Comparison of ENCODE assay signal across 30 mouse cellular contexts in the genomic region with DNA sequence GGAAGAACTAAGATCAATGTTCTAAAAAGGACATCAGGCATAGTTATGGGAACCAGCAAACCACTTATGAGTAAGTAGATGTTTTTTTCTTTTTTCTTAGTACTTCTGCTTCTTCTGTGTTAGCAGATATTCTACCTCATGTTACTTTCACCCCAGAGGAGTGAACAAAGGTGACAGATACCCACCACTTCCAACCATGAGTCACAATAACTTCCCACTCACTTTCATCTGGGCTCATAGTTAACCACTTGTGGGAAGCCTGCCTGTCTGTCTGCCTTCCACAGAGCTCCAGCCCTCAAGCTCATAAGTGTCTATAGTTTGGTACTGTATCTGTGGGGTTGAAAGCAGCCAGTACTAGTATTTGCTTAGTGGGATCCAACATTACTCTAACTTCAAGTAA.
A peak's percentile ranks its signal among the peaks of the same experiment; 100 is the strongest.
DNase-seq lines count a peak whose midpoint lies in the region; ATAC-seq lines count a peak whose summit lies in the region.
"Had no signal": no experiment of that assay in that cellular context is flagged by ENCODE, and none has a peak within 500 bp of the region (broad histone marks: within the 10 kb centered on the region; RNA-seq: fewer than 3 reads in every experiment).

No protein-coding gene starts in this region.

- no peaks in the 10 kb centered on the region for H3K36me3 ChIP-seq in forebrain, embryonic 12.5 days (replicated peaks)
- H3K36me3 ChIP-seq: forebrain, embryonic 10.5 days; G1E; heart, embryonic 12.5 days; heart, embryonic 15.5 days; intestine, embryonic 15.5 days had no signal

- no peak overlapping the region for H3K4me2 ChIP-seq in forebrain, embryonic 12.5 days
- H3K4me2 ChIP-seq: heart, embryonic 12.5 days; heart, embryonic 15.5 days; hindbrain, embryonic 14.5 days; intestine, embryonic 15.5 days had no signal

- no peaks in the 10 kb centered on the region for H3K9me3 ChIP-seq in forebrain, embryonic 12.5 days
- H3K9me3 ChIP-seq: forebrain, embryonic 10.5 days; G1E; heart, embryonic 12.5 days; heart, embryonic 15.5 days; intestine, embryonic 15.5 days had no signal

- ATAC-seq in CD4-positive, CD25-positive, alpha-beta regulatory T cell, adult 4 months, result peak; percentile 57
- ATAC-seq in hematopoietic stem cell, adult 5-6 weeks (replicated peaks in 1 of 2; ENCODE audit: insufficient read depth in 1 of 2, low FRiP score in 2 of 2, low TSS enrichment in 1 of 2, low read depth in 1 of 2, poor library complexity in 2 of 2, severe bottlenecking in 2 of 2), result peak; percentile 46 to 70
- no peak for ATAC-seq in forebrain, embryonic 12.5 days (ENCODE audit: low FRiP score)
- ATAC-seq: forebrain, embryonic 14.5 days; forebrain, postnatal 0 days; hindbrain, postnatal 0 days; intestine, embryonic 15.5 days; Patski had no signal

- no peaks in the 10 kb centered on the region for H3K27me3 ChIP-seq in forebrain, embryonic 12.5 days
- H3K27me3 ChIP-seq: CH12.LX; heart, embryonic 12.5 days; heart, embryonic 15.5 days; intestine, embryonic 15.5 days; Patski had no signal

- peak; percentile 79 for DNase-seq in 416B (ENCODE audit: low read depth)
- peak; percentile 54 for DNase-seq in naive thymus-derived CD4-positive, alpha-beta T cell, adult 2 months (ENCODE audit: low read depth)
- DNase-seq in thymus, postnatal 36 days, result no peak
- no peak for DNase-seq in gastrocnemius, postnatal 4 days (ENCODE audit: low spot score in 2 of 2)
- no peak for DNase-seq in cerebellum, adult 11 months
- DNase-seq: adrenal gland, adult 8-10 months; adrenal gland, postnatal 25 days; B cell, adult 2 months; cerebellum, adult 18-20 months; cerebellum, adult 9-10 months; cerebellum, postnatal 14 days; forebrain, postnatal 0 days; gastrocnemius, adult 2 months; gastrocnemius, postnatal 14 days; heart, adult 18-20 months; heart, postnatal 10 days; heart, postnatal 36 days had no signal

- H3K9ac ChIP-seq in forebrain, embryonic 12.5 days, result no peak overlapping the region
- H3K9ac ChIP-seq: forebrain, postnatal 0 days; heart, embryonic 12.5 days; heart, embryonic 15.5 days; hindbrain, embryonic 14.5 days; intestine, embryonic 15.5 days had no signal

- H3K4me1 ChIP-seq in forebrain, embryonic 12.5 days, result no peaks in the 10 kb centered on the region; the same call in 1 of the 2 replicates
- H3K4me1 ChIP-seq: heart, embryonic 12.5 days; heart, embryonic 15.5 days had no signal

- H3K4me3 ChIP-seq in forebrain, embryonic 12.5 days (replicated peaks), result no peak overlapping the region
- H3K4me3 ChIP-seq: forebrain, embryonic 10.5 days; gastrocnemius, adult 2 months; heart, embryonic 12.5 days; heart, embryonic 15.5 days; intestine, embryonic 15.5 days had no signal

- H3K27ac ChIP-seq in forebrain, embryonic 12.5 days, result no peak overlapping the region
- H3K27ac ChIP-seq: forebrain, embryonic 10.5 days; gastrocnemius, adult 2 months; heart, embryonic 15.5 days; hindbrain, embryonic 14.5 days; hindbrain, postnatal 0 days; intestine, embryonic 15.5 days had no signal

Comparison
In these comparisons a context has a peak if more than half of its experiments do, and no peak if none do; other contexts are left out.
1. DNase-seq: peak in 416B (single experiment) and naive thymus-derived CD4-positive, alpha-beta T cell, adult 2 months (single experiment); none in thymus, postnatal 36 days (0 of 2), gastrocnemius, postnatal 4 days (0 of 2) and cerebellum, adult 11 months (single experiment).